Mouse (Mus musculus) embryo, embryonic 11.5 days (tissue): ENCODE results near the gene Gm5485.

Source experiments
- DNase-seq: peaks from one replicate; pipeline ENCODE4 v3.0.0-alpha.2; 2012; ENCODE audit warnings: low read depth, low spot score

The Gm5485 gene

DNA sequence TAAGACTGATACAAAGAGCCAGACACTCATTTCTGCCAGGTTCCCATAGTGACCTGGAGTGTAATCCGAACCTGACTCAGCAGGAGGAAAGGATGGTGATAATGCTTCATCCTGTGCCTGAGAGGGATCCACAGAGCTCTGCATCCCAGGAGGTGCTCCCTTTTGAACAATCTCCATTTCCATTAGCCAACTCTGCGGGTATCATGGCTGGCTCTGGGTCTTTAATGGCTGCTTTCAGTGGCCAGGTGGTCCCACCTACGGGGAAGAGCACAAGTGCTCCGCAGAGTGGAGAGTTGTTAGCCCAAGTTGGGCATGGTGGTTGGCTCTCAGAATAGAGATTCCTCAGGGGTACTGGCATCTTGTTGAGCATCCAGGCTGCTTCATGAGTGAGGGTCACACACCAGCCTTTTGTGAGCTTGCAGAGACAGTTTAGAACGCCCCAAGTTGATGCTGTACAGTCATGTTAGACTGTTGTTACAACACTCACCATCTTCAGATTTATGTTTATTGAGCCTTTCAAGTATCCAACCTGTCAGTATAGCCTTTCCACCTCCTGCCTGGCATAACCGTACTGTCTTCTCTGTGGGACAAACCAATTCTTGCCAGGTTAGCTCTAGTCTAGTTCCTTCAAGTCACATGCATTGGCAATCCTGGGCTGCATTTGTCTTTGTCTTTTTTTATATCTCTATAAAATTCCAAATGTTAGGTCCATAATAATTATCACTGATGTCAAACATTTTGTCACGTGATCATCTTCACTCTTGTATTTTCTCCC lies 38.3 kb downstream of the Gm5485 start:
- no peak for DNase-seq

DNA sequence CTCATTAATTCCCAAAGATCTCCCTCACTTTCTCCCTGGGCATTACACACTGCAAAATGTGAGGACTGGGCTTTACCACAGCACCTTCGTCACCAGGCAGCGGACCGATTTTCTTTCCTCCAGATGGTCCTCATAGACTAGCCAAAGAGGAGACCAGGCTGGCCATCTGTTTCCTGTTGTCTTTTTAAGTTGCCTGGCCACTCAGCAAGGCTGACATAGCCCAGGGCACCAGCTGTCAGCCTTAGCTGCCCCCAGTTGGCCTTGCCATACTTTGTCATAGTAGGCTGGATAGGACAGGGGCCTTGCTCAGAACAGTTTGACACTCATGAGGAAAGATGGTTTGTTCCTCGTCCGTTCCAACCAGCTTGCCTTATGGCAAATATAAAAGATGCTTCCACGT lies 39.8 kb downstream of the Gm5485 start:
- no peak for DNase-seq

DNA sequence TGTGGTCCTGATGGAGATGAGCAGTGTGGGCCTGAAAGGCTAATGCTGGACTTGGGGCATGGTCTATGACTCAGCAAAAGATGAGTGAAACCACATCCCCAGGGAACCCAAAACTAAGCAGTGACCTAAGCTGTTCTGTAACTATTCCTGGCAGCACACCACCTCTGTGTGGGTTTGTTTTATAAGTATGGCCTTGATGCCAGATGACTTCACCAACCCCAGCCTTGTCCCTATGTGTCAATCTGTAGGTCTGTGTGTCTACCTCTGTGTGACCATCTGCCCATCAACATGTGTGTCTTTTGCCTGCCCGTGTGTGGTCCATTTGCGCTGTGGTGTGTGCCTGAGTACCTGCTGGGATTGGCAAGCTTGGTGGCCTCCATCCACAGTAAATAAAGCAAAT lies 44.1 kb downstream of the Gm5485 start:
- no peak for DNase-seq

DNA sequence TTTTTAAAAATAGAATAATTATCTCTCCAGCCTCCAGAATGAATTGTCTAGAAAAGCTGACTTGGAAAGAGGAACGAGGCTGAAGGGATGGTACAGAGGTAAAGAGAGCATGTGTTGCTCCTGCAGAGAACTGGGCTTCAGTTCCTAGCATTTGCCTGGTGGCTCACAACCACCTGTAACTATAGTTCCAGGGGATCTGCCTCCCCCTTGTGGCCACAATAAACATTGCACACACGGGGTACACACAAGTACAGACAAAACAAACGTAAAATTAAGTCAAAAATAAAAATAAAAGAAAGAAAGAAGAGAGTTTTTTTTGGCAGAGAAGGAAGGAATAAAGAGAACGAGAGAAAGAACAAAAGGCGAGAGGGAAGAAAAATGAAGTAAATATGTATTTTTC lies 45.4 kb downstream of the Gm5485 start:
- no peak for DNase-seq

DNA sequence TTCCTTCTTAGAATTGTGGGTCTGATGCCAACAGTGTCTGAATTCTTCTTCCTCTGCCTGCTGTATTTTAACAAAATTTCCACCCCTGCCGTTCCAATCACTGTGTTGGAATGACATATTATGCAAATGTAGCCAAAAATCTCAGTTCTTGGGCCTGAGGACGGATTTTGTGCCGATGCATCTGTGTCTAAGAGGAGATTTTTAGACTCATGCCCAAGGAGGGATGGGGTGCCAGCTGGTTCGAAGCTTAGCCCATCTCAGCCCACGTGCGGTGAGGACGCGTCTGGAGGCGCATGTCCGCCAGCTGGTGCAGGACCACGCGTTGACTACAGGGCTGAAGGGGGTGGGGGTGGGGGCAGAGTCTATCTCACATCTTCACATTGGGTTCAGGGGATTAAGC lies 51.3 kb downstream of the Gm5485 start:
- DNase-seq, result no peak

DNA sequence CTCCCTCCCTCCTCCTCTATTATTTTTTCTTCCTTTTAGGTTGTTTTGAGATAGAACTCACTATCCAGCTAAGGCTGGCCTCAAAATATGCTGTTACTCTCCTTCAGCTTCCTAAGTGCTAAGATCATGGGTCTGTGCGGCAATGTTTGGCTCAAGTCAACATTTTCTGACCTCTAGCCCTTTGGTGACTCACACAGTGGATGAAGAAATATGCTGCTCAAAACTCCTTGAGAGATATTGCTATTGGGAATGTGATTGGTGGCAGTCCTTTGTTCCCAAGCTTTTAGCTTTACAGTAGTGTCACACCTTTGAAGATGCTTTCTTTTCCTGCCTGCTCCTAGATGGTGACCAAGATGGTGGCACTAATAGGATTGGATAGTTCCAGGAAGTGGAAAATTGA lies 55.8 kb downstream of the Gm5485 start:
- DNase-seq, result no peak

DNA sequence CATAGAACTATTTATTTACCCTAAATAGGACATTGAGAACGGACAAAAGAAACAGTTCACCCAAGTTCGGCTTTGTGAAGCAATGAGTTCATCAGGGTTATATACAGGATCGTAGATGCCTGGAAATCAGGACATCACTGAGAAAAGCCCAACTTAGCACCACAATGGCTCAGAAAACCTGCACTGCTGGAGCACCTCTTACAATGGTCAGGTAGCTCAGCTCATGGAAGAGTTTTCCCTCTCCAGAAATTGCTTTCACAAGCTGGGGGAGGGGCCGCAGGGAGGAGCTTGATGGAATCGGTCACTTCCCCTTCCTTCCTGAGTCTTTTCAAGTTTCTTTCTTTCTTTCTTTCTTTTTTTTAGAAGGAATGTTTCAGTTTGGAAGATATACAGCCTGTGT lies 56.5 kb downstream of the Gm5485 start:
- no peak for DNase-seq
